Mouse (Mus musculus): ENCODE results near the gene Olfr394.
"Not testable (repeated sequence)": the region's sequence is repeated elsewhere in the genome, so short reads cannot be mapped to it uniquely, and the experiment has no call there.

Gene Olfr394

GRCm38 (mm10) chr11:73890671-73891070, at the start of gene Olfr394:
Gene Olfr394, minus strand, starts transcription at chr11:73890771.
- no peak for DNase-seq (ENCODE audit: extremely low spot score, low spot score)

- DNase-seq (ENCODE audit: extremely low spot score, low spot score), result no peak
These were observed 45.8 kb upstream of the Olfr394 start, which contains the start of gene Olfr23 for GRCm38 (mm10) chr11:73936377-73936776. Gene Olfr23, plus strand, starts transcription at chr11:73936677.

GRCm38 (mm10) chr11:73909199-73909598, 18.6 kb upstream of the Olfr394 start, which contains the start of gene Olfr395:
Gene Olfr395, minus strand, starts transcription at chr11:73909299.
- not testable (repeated sequence) for DNase-seq (ENCODE audit: extremely low spot score, low spot score)

- no peak for DNase-seq (ENCODE audit: extremely low spot score, low spot score)
These were observed 39.2 kb downstream of the Olfr394 start, which contains the start of gene Olfr393 for GRCm38 (mm10) chr11:73851354-73851753. Gene Olfr393, minus strand, starts transcription at chr11:73851454.
